Mouse (Mus musculus) kidney, adult 2 months (tissue): ENCODE data around the gene Ubxn6.

Source experiments
- CTCF ChIP-seq: fragments of 200-500 bp; conservative IDR thresholded peaks from 2 replicates; pipeline ENCODE4 v1.5.1; 2011; ENCODE audit warnings: low read depth, mild to moderate bottlenecking, control low read depth, low read length, moderate library complexity, mixed read lengths; ENCODE audit not compliant: insufficient read depth, insufficient read length
- POLR2A ChIP-seq: fragments of 200-500 bp; IDR thresholded peaks from one replicate; pipeline ENCODE4 v1.6.1; 2011; ENCODE audit warnings: low read depth, low read length, control low read depth

DNA sequence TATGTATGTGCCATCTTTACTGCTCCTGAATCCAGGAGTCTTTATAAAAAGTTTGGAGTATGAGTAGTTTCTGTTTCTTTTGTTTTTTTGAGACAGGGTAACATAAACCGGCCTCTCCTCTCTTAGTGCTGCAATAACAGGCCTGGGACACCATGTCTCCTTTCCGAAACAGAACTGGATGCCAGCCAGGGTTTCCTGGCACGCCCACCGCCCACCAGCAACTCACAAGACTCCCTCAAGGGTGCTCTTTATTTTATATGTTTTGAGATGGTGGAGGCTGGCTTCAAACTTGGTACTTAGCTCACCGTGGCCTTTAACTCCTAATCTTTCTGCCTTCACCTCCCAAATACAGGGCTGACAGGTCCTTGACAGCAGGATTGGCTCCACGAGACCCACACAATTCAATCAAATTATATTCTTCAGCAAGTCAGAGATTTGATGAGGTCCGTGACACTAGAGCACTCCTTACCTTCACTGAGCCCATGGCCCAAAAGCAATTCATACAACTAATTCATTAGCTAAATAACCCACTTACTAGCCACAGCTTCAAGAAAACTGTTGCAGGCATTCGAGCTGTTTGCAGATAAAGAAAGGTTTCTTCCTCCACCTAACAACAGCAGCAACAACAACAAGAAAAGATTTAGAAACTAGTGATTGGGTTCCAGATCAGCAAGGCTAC is 36.1 kb downstream of the Ubxn6 start:
- TF ChIP-seq POLR2A: no peak
- no peak for TF ChIP-seq CTCF
